Mouse (Mus musculus) T-helper 2 cell (primary cell): ENCODE data around the gene Dcaf11.

Experiments
- in situ Hi-C: fragments of 300-600 bp; cut with MboI, MseI; formaldehyde crosslinking; loops from one replicate; pipeline ENCODE4 v1.15.1; 2025; ENCODE audit warnings: high pct_unique_total_duplicates

Gene Dcaf11

GRCm38 (mm10) chr14:55616844-55617243 lies 57.0 kb downstream of the Dcaf11 start:
- in situ Hi-C loops: no loop called here

GRCm38 (mm10) chr14:55617822-55618221 lies 58.0 kb downstream of the Dcaf11 start, which contains the start of gene Rec8:
Gene Rec8 (plus strand): TSS chr14:55618037.
- in situ Hi-C loops: no loop called here

GRCm38 (mm10) chr14:55618486-55619195 lies 58.8 kb downstream of the Dcaf11 start:
- in situ Hi-C loops: no loop called here
